10 mouse cellular contexts compared by ENCODE assay signal in genomic region chr10:120432731-120433462, GRCm38 (mm10). TPM values are rescaled to one million over a fixed set of nuclear protein-coding genes. Genes with fewer than 3 reads are reported as not detected.
DNase-seq lines count a peak whose midpoint lies in the region; ATAC-seq lines count a peak whose summit lies in the region.
"Had no signal": no experiment of that assay in that cellular context is flagged by ENCODE, and none has a peak within 500 bp of the region (broad histone marks: within the 10 kb centered on the region; RNA-seq: fewer than 3 reads in every experiment).

No protein-coding gene starts in this region.

- ATAC-seq in heart, embryonic 15.5 days (replicated peaks; ENCODE audit: insufficient number of reproducible peaks, insufficient read depth, low FRiP score, low read depth), result no peak
- ATAC-seq in neural tube, embryonic 15.5 days (ENCODE audit: low FRiP score), result no peak

- DNase-seq in heart, postnatal 25 days (ENCODE audit: low spot score), result no peak
- DNase-seq in neural tube, embryonic 10.5 days (ENCODE audit: extremely low spot score, low spot score), result peak; percentile 56
- DNase-seq in limb, embryonic 10.5 days (ENCODE audit: low spot score), result peak; percentile 71
- DNase-seq in T-cell, adult 2 months (ENCODE audit: low spot score), result no peak
- no peak for DNase-seq in left cerebral cortex, adult 18-20 months (ENCODE audit: low spot score in 2 of 2)
- DNase-seq in thymus, postnatal 25 days, result no peak
- DNase-seq: retina, postnatal 1 day had no signal

- no peaks in the 10 kb centered on the region for H3K27me3 ChIP-seq in heart, embryonic 15.5 days
- H3K27me3 ChIP-seq in neural tube, embryonic 15.5 days (replicated peaks), result no peaks in the 10 kb centered on the region
- no peaks in the 10 kb centered on the region for H3K27me3 ChIP-seq in limb, embryonic 10.5 days (ENCODE audit: low read depth, poor library complexity, severe bottlenecking)

- intact Hi-C loops in heart, postnatal 25 days (cut with DNase I), result no loop called here

- peaks cover 15% of the 10 kb centered on the region for H3K4me1 ChIP-seq in heart, embryonic 15.5 days (replicated peaks)
- peaks cover 34% of the 10 kb centered on the region for H3K4me1 ChIP-seq in neural tube, embryonic 15.5 days
- peaks cover 75% of the 10 kb centered on the region for H3K4me1 ChIP-seq in limb, embryonic 10.5 days

- H3K4me2 ChIP-seq in heart, embryonic 15.5 days, result no peak overlapping the region
- no peak overlapping the region for H3K4me2 ChIP-seq in neural tube, embryonic 15.5 days
- H3K4me2 ChIP-seq: midbrain, embryonic 11.5 days had no signal

- 26% methylated on average over 9 of the region's 9 CpGs for WGBS in heart, embryonic 15.5 days
- 23% methylated on average over 9 of the region's 9 CpGs for WGBS in neural tube, embryonic 15.5 days
- 42% methylated on average over 9 of the region's 9 CpGs for WGBS in limb, embryonic 10.5 days

- no peak overlapping the region for H3K9ac ChIP-seq in heart, embryonic 15.5 days
- H3K9ac ChIP-seq in neural tube, embryonic 15.5 days (replicated peaks), result no peak overlapping the region

- no peaks in the 10 kb centered on the region for H3K9me3 ChIP-seq in heart, embryonic 15.5 days (replicated peaks)
- H3K9me3 ChIP-seq in neural tube, embryonic 15.5 days (replicated peaks), result no peaks in the 10 kb centered on the region
- H3K9me3 ChIP-seq in limb, embryonic 10.5 days (replicated peaks), result no peaks in the 10 kb centered on the region

- H3K27ac ChIP-seq in heart, embryonic 15.5 days, result peak overlapping the region; percentile 17; the same call in 1 of the 2 replicates
- H3K27ac ChIP-seq in neural tube, embryonic 15.5 days (replicated peaks), result no peak overlapping the region
- peak overlapping the region; percentile 75 for H3K27ac ChIP-seq in limb, embryonic 10.5 days

- H3K4me3 ChIP-seq in heart, embryonic 15.5 days, result no peak overlapping the region
- H3K4me3 ChIP-seq in neural tube, embryonic 15.5 days (replicated peaks), result no peak overlapping the region
- H3K4me3 ChIP-seq in limb, embryonic 10.5 days, result no peak overlapping the region

- H3K36me3 ChIP-seq in heart, embryonic 15.5 days, result no peaks in the 10 kb centered on the region
- no peaks in the 10 kb centered on the region for H3K36me3 ChIP-seq in neural tube, embryonic 15.5 days
- peaks cover 88% of the 10 kb centered on the region for H3K36me3 ChIP-seq in limb, embryonic 10.5 days

RNA-seq across cellular contexts. Expression of gene Hmga2, which starts 43.4 kb away (rescaled TPM):
- polyA plus RNA-seq in heart, embryonic 15.5 days (2015; fragmentation: Nextera tagmentation; extraction: Ambion mirVana), result 2.8 and 3.3 TPM in 2 replicates
- total RNA-seq in heart, postnatal 25 days (2021), result not detected
- polyA plus RNA-seq in neural tube, embryonic 15.5 days (2015; fragmentation: Nextera tagmentation; extraction: Ambion mirVana), result 3.2 and 7.5 TPM in 2 replicates
- polyA plus RNA-seq in limb, embryonic 10.5 days (2016; fragmentation: Nextera tagmentation; extraction: Ambion mirVana), result 129 and 160 TPM in 2 replicates
- total RNA-seq in left cerebral cortex, adult 18-20 months (2021), result under 1 TPM; 0.09 to 0.16 TPM

Comparison
In these comparisons a context has a peak if more than half of its experiments do, and no peak if none do; other contexts are left out.
1. DNase-seq: peak in neural tube, embryonic 10.5 days (single experiment) and limb, embryonic 10.5 days (single experiment); none in heart, postnatal 25 days (single experiment), T-cell, adult 2 months (single experiment), left cerebral cortex, adult 18-20 months (0 of 2) and thymus, postnatal 25 days (single experiment).
2. RNA of gene Hmga2, which starts 43.4 kb away (polyA plus RNA-seq): 129 to 160 TPM in limb, embryonic 10.5 days; 3.2 to 7.5 TPM in neural tube, embryonic 15.5 days and 2.8 to 3.3 TPM in heart, embryonic 15.5 days; every median in the first group is over 10 times any median in the second.